7 mouse cellular contexts compared by ENCODE assay signal in genomic region chr8:94876197-94876730, GRCm38 (mm10). TPM values are rescaled to one million over a fixed set of nuclear protein-coding genes. Genes with fewer than 3 reads are reported as not detected.
DNase-seq lines count a peak whose midpoint lies in the region; ATAC-seq lines count a peak whose summit lies in the region.

Gene Dok4, minus strand, starts transcription at chr8:94876330.

- 0 out of 2 replicates have a peak, but pooled peaks cover 4% of the 10 kb centered on the region for H3K27me3 ChIP-seq in intestine, embryonic 14.5 days (replicated peaks; ENCODE audit: control insufficient read depth, insufficient read depth, low read length)
- peaks cover 12% of the 10 kb centered on the region; the same call in 1 of the 2 replicates for H3K27me3 ChIP-seq in limb, embryonic 10.5 days (ENCODE audit: low read depth, poor library complexity, severe bottlenecking)
- H3K27me3 ChIP-seq in midbrain, embryonic 12.5 days = peaks cover 51% of the 10 kb centered on the region

- H3K9me3 ChIP-seq in intestine, embryonic 14.5 days (ENCODE audit: control insufficient read depth, low read length) = no peaks in the 10 kb centered on the region
- no peaks in the 10 kb centered on the region for H3K9me3 ChIP-seq in limb, embryonic 10.5 days (replicated peaks)
- H3K9me3 ChIP-seq in midbrain, embryonic 12.5 days = no peaks in the 10 kb centered on the region

- peak within 1 kb of the TSS; percentile 38; the same call in 1 of the 2 replicates for H3K27ac ChIP-seq in intestine, embryonic 14.5 days (ENCODE audit: low read depth)
- H3K27ac ChIP-seq in limb, embryonic 10.5 days = peak within 1 kb of the TSS; percentile 85
- no peak within 1 kb of the TSS for H3K27ac ChIP-seq in midbrain, embryonic 12.5 days (replicated peaks)

- peak; percentile 63 for ATAC-seq in intestine, embryonic 14.5 days (replicated peaks; ENCODE audit: low FRiP score, low TSS enrichment, low read depth)
- peak; percentile 75 for ATAC-seq in midbrain, embryonic 12.5 days (ENCODE audit: low FRiP score, low read depth)

- H3K4me2 ChIP-seq in intestine, embryonic 14.5 days (ENCODE audit: low read length) = peak within 1 kb of the TSS; percentile 91
- H3K4me2 ChIP-seq in midbrain, embryonic 12.5 days (replicated peaks) = peak within 1 kb of the TSS; percentile 97

- H3K36me3 ChIP-seq in intestine, embryonic 14.5 days (ENCODE audit: control insufficient read depth, insufficient read depth, low read length) = no peaks in the 10 kb centered on the region
- H3K36me3 ChIP-seq in limb, embryonic 10.5 days = no peaks in the 10 kb centered on the region
- no peaks in the 10 kb centered on the region for H3K36me3 ChIP-seq in midbrain, embryonic 12.5 days

- under 1% methylated on average over 37 of the region's 37 CpGs for WGBS in intestine, embryonic 14.5 days
- under 1% methylated on average over 37 of the region's 37 CpGs for WGBS in limb, embryonic 10.5 days
- under 1% methylated on average over 17 of the region's 37 CpGs for WGBS in midbrain, embryonic 12.5 days

- peak; percentile 90 to 100 for DNase-seq in adrenal gland, adult (ENCODE audit: inconsistent age in 2 of 2, low spot score in 1 of 2)
- peak; percentile 93 for DNase-seq in embryo, embryonic 10 days (ENCODE audit: low spot score)
- DNase-seq in gastrocnemius, postnatal 25 days = peak; percentile 89
- DNase-seq in intestine, embryonic 14.5 days (ENCODE audit: low spot score) = peak; percentile 98
- peak; percentile 98 for DNase-seq in limb, embryonic 10.5 days (ENCODE audit: low spot score)
- DNase-seq in skeletal muscle tissue, adult 2 months (ENCODE audit: low read depth, low spot score) = peak; percentile 85

- H3K4me3 ChIP-seq in intestine, embryonic 14.5 days (ENCODE audit: low read depth, low read length) = peak within 1 kb of the TSS; percentile 61
- H3K4me3 ChIP-seq in limb, embryonic 10.5 days = peak within 1 kb of the TSS; percentile 81
- H3K4me3 ChIP-seq in midbrain, embryonic 12.5 days = peak within 1 kb of the TSS; percentile 59

- H3K4me1 ChIP-seq in intestine, embryonic 14.5 days (replicated peaks; ENCODE audit: control insufficient read depth, insufficient read depth, low read length) = peaks cover 33% of the 10 kb centered on the region
- H3K4me1 ChIP-seq in limb, embryonic 10.5 days = peaks cover 54% of the 10 kb centered on the region
- peaks cover 36% of the 10 kb centered on the region for H3K4me1 ChIP-seq in midbrain, embryonic 12.5 days

- H3K9ac ChIP-seq in intestine, embryonic 14.5 days (ENCODE audit: low read length) = peak within 1 kb of the TSS; percentile 56
- peak within 1 kb of the TSS; percentile 63 for H3K9ac ChIP-seq in midbrain, embryonic 12.5 days (replicated peaks)

RNA-seq across cellular contexts. Expression of gene Dok4, which starts in this region (rescaled TPM):
- 1 to 10 TPM; 4.7 to 5.1 TPM for total RNA-seq in gastrocnemius, postnatal 25 days (2021)
- 24.1 and 27.7 TPM in 2 replicates for polyA plus RNA-seq in intestine, embryonic 14.5 days (2014; fragmentation: Nextera tagmentation; extraction: Ambion mirVana)
- polyA plus RNA-seq in limb, embryonic 10.5 days (2016; fragmentation: Nextera tagmentation; extraction: Ambion mirVana) = 23.4 and 33.1 TPM in 2 replicates
- polyA plus RNA-seq in midbrain, embryonic 12.5 days (2016; fragmentation: Nextera tagmentation; extraction: Ambion mirVana) = 24.8 and 26.6 TPM in 2 replicates
